Mouse (Mus musculus): Measurements from ENCODE around the gene Fxyd1.

DNA sequence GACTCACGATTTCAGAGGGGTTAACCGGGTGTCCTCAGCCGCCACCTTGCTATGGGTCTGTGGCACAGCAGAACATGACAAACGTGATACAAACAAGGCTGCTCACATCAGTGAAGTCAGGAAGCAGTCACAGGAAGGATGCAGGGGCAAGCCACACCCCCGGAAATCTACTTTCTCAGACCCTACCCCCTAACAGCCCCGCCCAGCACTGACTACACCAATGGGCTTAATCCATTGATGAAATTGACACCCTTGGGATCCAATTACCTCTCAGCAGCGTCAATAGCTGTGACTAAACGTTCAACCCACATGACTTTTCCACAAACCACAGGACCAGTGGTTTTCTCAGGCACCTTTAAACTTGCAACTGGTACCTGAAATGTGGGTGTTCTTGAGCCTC lies 28.4 kb downstream of the Fxyd1 start:
- TF ChIP-seq ZC3H11A (IDR thresholded peaks at IDR 0.05; ENCODE audit: borderline replicate concordance, low read depth, low read length), result no peak
- no peak for TF ChIP-seq HCFC1 (IDR thresholded peaks at IDR 0.05; ENCODE audit: borderline replicate concordance, insufficient read depth, low read length)
